Mouse (Mus musculus) embryo, embryonic 10 days (tissue): ENCODE measurements around the gene Gm49355.
"Not testable (repeated sequence)": the region's sequence is repeated elsewhere in the genome, so short reads cannot be mapped to it uniquely, and the experiment has no call there.

Experiments used
- DNase-seq: peaks from one replicate; pipeline ENCODE4 v3.0.0-alpha.2; 2015; ENCODE audit warnings: low spot score

The Gm49355 gene

GRCm38 (mm10) chr14:12283641-12284040 lies at the start of gene Gm49355:
Gene Gm49355, plus strand, starts transcription at chr14:12283976.
- DNase-seq, result no peak

- no peak for DNase-seq
Measured at GRCm38 (mm10) chr14:12243726-12244125, 40.0 kb upstream of the Gm49355 start.

GRCm38 (mm10) chr14:12276031-12276430 lies 7.7 kb upstream of the Gm49355 start:
- no peak for DNase-seq

- peak; percentile 97 for DNase-seq
Measured at GRCm38 (mm10) chr14:12284141-12284912, 551 bp downstream of the Gm49355 start, which contains the start of gene 3830406C13Rik. Gene 3830406C13Rik, plus strand, starts transcription at chr14:12284173.

GRCm38 (mm10) chr14:12289747-12290146 lies 6.0 kb downstream of the Gm49355 start:
- not testable (repeated sequence) for DNase-seq

GRCm38 (mm10) chr14:12296391-12296790 lies 12.6 kb downstream of the Gm49355 start:
- no peak for DNase-seq

GRCm38 (mm10) chr14:12299171-12299570 lies 15.4 kb downstream of the Gm49355 start:
- no peak for DNase-seq

GRCm38 (mm10) chr14:12299654-12300053 lies 15.9 kb downstream of the Gm49355 start:
- DNase-seq, result no peak

GRCm38 (mm10) chr14:12300275-12300674 lies 16.5 kb downstream of the Gm49355 start:
- no peak for DNase-seq

GRCm38 (mm10) chr14:12300677-12301076 lies 16.9 kb downstream of the Gm49355 start:
- no peak for DNase-seq

- DNase-seq, result no peak
Measured at GRCm38 (mm10) chr14:12303106-12303505, 19.3 kb downstream of the Gm49355 start.

GRCm38 (mm10) chr14:12333622-12334021 lies 49.8 kb downstream of the Gm49355 start:
- DNase-seq, result no peak

GRCm38 (mm10) chr14:12334925-12335324 lies 51.1 kb downstream of the Gm49355 start:
- DNase-seq, result peak; percentile 9

- DNase-seq, result peak; percentile 21
Measured at GRCm38 (mm10) chr14:12337421-12337997, 53.7 kb downstream of the Gm49355 start.

- DNase-seq, result peak; percentile 59
Measured at GRCm38 (mm10) chr14:12337998-12338809, 54.4 kb downstream of the Gm49355 start.

- peak; percentile 9 for DNase-seq
Measured at GRCm38 (mm10) chr14:12338811-12339565, 55.2 kb downstream of the Gm49355 start.

- DNase-seq, result peak; percentile 30
Measured at GRCm38 (mm10) chr14:12340238-12341074, 56.7 kb downstream of the Gm49355 start.

GRCm38 (mm10) chr14:12341075-12341788 lies 57.5 kb downstream of the Gm49355 start:
- DNase-seq, result peak; percentile 67

- DNase-seq, result peak; percentile 4
Measured at GRCm38 (mm10) chr14:12341789-12342457, 58.1 kb downstream of the Gm49355 start.
